Mouse (Mus musculus) lung, adult 2 months (tissue): ENCODE results near the gene Kifap3.

Experiments
- CTCF ChIP-seq: fragments of 200-500 bp; IDR thresholded peaks from 2 replicates; pipeline ENCODE4 v1.5.1; 2011; ENCODE audit warnings: mild to moderate bottlenecking, low read length, control low read depth; ENCODE audit not compliant: insufficient read depth
- POLR2A ChIP-seq: fragments of 200-500 bp; IDR thresholded peaks from 2 replicates; pipeline ENCODE4 v1.6.1; 2011; ENCODE audit warnings: low read depth, mild to moderate bottlenecking, control low read depth, low read length, borderline replicate concordance; ENCODE audit errors: extremely low read depth

GRCm38 (mm10) chr1:163751360-163751992 is 27.9 kb upstream of the Kifap3 start:
- TF ChIP-seq POLR2A (no peak), CTCF (no peak)
